Comparison of ENCODE assay signal across 8 mouse cellular contexts in genomic region chr7:79391471-79391870, GRCm38 (mm10). TPM values are rescaled to one million over a fixed set of nuclear protein-coding genes. Genes with fewer than 3 reads are reported as not detected.
A peak's percentile ranks its signal among the peaks of the same experiment; 100 is the strongest.
DNase-seq lines count a peak whose midpoint lies in the region; ATAC-seq lines count a peak whose summit lies in the region.

No protein-coding gene starts in this region.

- peak overlapping the region; percentile 75 for H3K9ac ChIP-seq in kidney, embryonic 16.5 days (replicated peaks; ENCODE audit: low read length)
- H3K9ac ChIP-seq in hindbrain, embryonic 13.5 days: peak overlapping the region; percentile 65
- peak overlapping the region; percentile 59 for H3K9ac ChIP-seq in midbrain, embryonic 14.5 days (replicated peaks; ENCODE audit: low read length)

- no peaks in the 10 kb centered on the region for H3K9me3 ChIP-seq in kidney, embryonic 16.5 days (ENCODE audit: low read length)
- H3K9me3 ChIP-seq in hindbrain, embryonic 13.5 days: no peaks in the 10 kb centered on the region
- H3K9me3 ChIP-seq in midbrain, embryonic 14.5 days (ENCODE audit: control insufficient read depth, low read length): no peaks in the 10 kb centered on the region

- H3K27me3 ChIP-seq in kidney, embryonic 16.5 days (ENCODE audit: insufficient read depth, low read length): no peaks in the 10 kb centered on the region
- no peaks in the 10 kb centered on the region for H3K27me3 ChIP-seq in hindbrain, embryonic 13.5 days
- H3K27me3 ChIP-seq in midbrain, embryonic 14.5 days (ENCODE audit: control insufficient read depth, insufficient read depth, low read length): no peaks in the 10 kb centered on the region

- H3K4me3 ChIP-seq in kidney, embryonic 16.5 days (ENCODE audit: low read length): peak overlapping the region; percentile 75
- H3K4me3 ChIP-seq in brown adipose tissue, adult 24 weeks (ENCODE audit: insufficient read depth, low read depth, low read length): peak overlapping the region; percentile 79
- peak overlapping the region; percentile 49 for H3K4me3 ChIP-seq in hindbrain, embryonic 13.5 days
- peak overlapping the region; percentile 53 for H3K4me3 ChIP-seq in midbrain, embryonic 14.5 days (replicated peaks; ENCODE audit: low read depth, low read length)

- no peaks in the 10 kb centered on the region for H3K36me3 ChIP-seq in kidney, embryonic 16.5 days (ENCODE audit: insufficient read depth, low read length)
- H3K36me3 ChIP-seq in hindbrain, embryonic 13.5 days: no peaks in the 10 kb centered on the region
- H3K36me3 ChIP-seq in midbrain, embryonic 14.5 days (ENCODE audit: control insufficient read depth, insufficient read depth, low read length): no peaks in the 10 kb centered on the region

- whole genome bisulfite sequencing in kidney, embryonic 16.5 days: 1% methylated on average over 3 of the region's 3 CpGs
- 24% methylated on average over 3 of the region's 3 CpGs for WGBS in hindbrain, embryonic 13.5 days
- 7% methylated on average over 3 of the region's 3 CpGs for WGBS in midbrain, embryonic 14.5 days

- ATAC-seq in kidney, embryonic 16.5 days (ENCODE audit: low FRiP score, low TSS enrichment): no peak; the same call in 1 of the 2 replicates
- ATAC-seq in hindbrain, embryonic 13.5 days (ENCODE audit: low FRiP score): 0 out of 2 replicates have a peak, but pooled peaks have one; percentile 8
- no peak; the same call in 1 of the 2 replicates for ATAC-seq in midbrain, embryonic 14.5 days (ENCODE audit: low FRiP score, low TSS enrichment)

- H3K4me1 ChIP-seq in kidney, embryonic 16.5 days (ENCODE audit: insufficient read depth, low read length): peaks cover 7% of the 10 kb centered on the region
- H3K4me1 ChIP-seq in brown adipose tissue, adult 24 weeks (ENCODE audit: control insufficient read depth, insufficient read depth, insufficient read length, low read length): no peaks in the 10 kb centered on the region
- peaks cover 16% of the 10 kb centered on the region for H3K4me1 ChIP-seq in hindbrain, embryonic 13.5 days (replicated peaks)
- peaks cover 4% of the 10 kb centered on the region; the same call in 1 of the 2 replicates for H3K4me1 ChIP-seq in midbrain, embryonic 14.5 days (ENCODE audit: control insufficient read depth, insufficient read depth, low read length)

- peak overlapping the region; percentile 89 for H3K4me2 ChIP-seq in kidney, embryonic 16.5 days (replicated peaks; ENCODE audit: low read depth, low read length)
- H3K4me2 ChIP-seq in hindbrain, embryonic 13.5 days: peak overlapping the region; percentile 88
- peak overlapping the region; percentile 88 for H3K4me2 ChIP-seq in midbrain, embryonic 14.5 days (ENCODE audit: low read length)

- H3K27ac ChIP-seq in kidney, embryonic 16.5 days (ENCODE audit: low read length): peak overlapping the region; percentile 81
- H3K27ac ChIP-seq in brown adipose tissue, adult 24 weeks (replicated peaks; ENCODE audit: low read depth, low read length): peak overlapping the region; percentile 76; the same call in 1 of the 2 replicates
- H3K27ac ChIP-seq in hindbrain, embryonic 13.5 days: peak overlapping the region; percentile 77
- H3K27ac ChIP-seq in midbrain, embryonic 14.5 days (replicated peaks; ENCODE audit: low read depth, low read length): peak overlapping the region; percentile 82

- no peak for DNase-seq in kidney, postnatal 4 days
- no peak for DNase-seq in midbrain, embryonic 14.5 days
- no peak for DNase-seq in left cerebral cortex, adult 9 months (ENCODE audit: low spot score in 2 of 2)
- no peak for DNase-seq in kidney, adult 8-10 months
- no peak for DNase-seq in right cerebral cortex, postnatal 36 days (ENCODE audit: low spot score in 2 of 2)

RNA-seq across cellular contexts. Expression of gene Fanci, which starts 0.3 kb away (rescaled TPM):
- 11.9 and 12.2 TPM in 2 replicates for polyA plus RNA-seq in kidney, embryonic 16.5 days (2015; fragmentation: Nextera tagmentation; extraction: Ambion mirVana)
- polyA plus RNA-seq in brown adipose tissue, adult 24 weeks (2012; ENCODE audit: insufficient read depth, insufficient read length, missing spikeins): 0.63 TPM in 1 of 2 replicates, not detected in the other
- 3.2 and 3.7 TPM in 2 replicates for polyA plus RNA-seq in hindbrain, embryonic 13.5 days (2015; fragmentation: Nextera tagmentation; extraction: Ambion mirVana)
- 1.6 and 3.1 TPM in 2 replicates for polyA plus RNA-seq in midbrain, embryonic 14.5 days (2014; fragmentation: Nextera tagmentation; extraction: Ambion mirVana)

RNA-seq across cellular contexts. Expression of gene Rlbp1, which starts 4.6 kb away (rescaled TPM):
- polyA plus RNA-seq in kidney, embryonic 16.5 days (2015; fragmentation: Nextera tagmentation; extraction: Ambion mirVana): 0.51 TPM in 2 replicates
- polyA plus RNA-seq in brown adipose tissue, adult 24 weeks (2012; ENCODE audit: insufficient read depth, insufficient read length, missing spikeins): not detected in 2 replicates
- polyA plus RNA-seq in hindbrain, embryonic 13.5 days (2015; fragmentation: Nextera tagmentation; extraction: Ambion mirVana): 16.2 and 21.9 TPM in 2 replicates
- 9.2 TPM in 2 replicates for polyA plus RNA-seq in midbrain, embryonic 14.5 days (2014; fragmentation: Nextera tagmentation; extraction: Ambion mirVana)
